Mouse (Mus musculus) retina, postnatal 7 days (tissue): ENCODE results near the gene Ccdc86.
A peak's percentile ranks its signal among the peaks of the same experiment; 100 is the strongest.

Source experiments
- DNase-seq: peaks from one replicate; pipeline ENCODE4 v3.0.0-alpha.2; 2012; ENCODE audit warnings: low read depth, low spot score

The Ccdc86 gene

GRCm38 (mm10) chr19:10949112-10949511 lies at the start of gene Ccdc86:
Gene Ccdc86, minus strand, starts transcription at chr19:10949266.
- peak; percentile 97 for DNase-seq

DNA sequence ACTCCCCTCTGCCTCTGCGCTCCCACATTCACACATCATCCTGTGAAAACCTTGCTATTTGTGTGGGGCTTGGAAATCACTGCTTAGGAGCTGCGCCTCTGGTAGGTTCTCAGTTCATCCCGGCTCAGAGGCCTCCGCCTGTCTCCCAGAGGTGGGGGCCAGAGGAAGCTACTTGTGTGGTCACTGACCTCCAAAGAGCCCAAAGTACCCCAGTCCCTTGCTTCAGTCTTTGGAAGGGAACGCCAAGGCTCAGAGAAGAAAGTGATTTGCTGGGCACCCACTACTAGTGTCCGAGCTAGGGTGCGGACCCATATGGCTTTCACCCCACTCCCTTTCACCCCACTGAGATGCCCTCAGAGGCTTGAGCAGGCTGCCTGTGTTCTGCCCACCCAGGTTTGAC lies 44.1 kb upstream of the Ccdc86 start, which contains the start of gene Ms4a15:
TSS of gene Ms4a15 (minus strand) at position 101 of the 400 bp plus-strand sequence.
- DNase-seq: no peak

DNA sequence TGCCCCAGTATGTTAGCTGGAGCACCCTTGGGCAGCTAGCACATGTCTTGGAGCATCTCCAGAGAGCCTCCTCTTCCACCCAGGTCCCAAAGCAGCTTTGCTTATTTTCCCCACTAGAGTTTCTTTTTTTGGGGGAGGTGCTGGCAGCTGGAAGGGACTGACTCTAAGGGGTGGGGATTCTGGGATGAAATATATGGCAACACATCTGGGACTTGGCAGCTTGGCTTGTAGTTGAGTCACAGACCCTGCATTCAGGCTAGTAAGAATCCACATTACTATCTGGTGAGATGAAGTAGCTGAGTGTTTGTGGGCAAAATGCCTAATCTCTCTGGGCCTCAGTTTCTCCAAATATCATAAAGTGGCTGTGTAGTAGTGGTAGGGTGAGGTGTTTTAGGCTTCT lies 42.8 kb upstream of the Ccdc86 start:
- DNase-seq: no peak

DNA sequence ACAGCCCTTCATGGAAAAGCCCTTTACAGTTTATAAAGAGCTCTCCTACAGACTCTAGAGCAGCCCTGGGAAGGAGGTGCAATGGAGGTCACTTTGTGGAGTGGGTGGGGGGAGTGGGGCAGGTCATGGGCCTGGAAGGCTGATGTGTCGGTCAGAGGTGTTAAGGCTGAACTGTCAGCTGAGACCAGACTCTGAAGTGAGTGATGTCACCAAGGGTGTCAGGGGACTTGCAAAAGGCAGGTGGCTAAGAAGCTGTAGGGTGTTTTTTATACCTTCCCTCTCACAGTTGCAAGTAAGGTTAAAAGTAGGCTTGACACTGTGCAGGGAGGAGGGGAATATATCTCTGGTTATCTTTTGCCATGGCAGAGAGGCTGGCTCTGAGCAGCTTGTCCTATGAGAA lies 41.7 kb upstream of the Ccdc86 start:
- DNase-seq: no peak

GRCm38 (mm10) chr19:10988563-10988962 lies 39.5 kb upstream of the Ccdc86 start:
- DNase-seq: no peak

DNA sequence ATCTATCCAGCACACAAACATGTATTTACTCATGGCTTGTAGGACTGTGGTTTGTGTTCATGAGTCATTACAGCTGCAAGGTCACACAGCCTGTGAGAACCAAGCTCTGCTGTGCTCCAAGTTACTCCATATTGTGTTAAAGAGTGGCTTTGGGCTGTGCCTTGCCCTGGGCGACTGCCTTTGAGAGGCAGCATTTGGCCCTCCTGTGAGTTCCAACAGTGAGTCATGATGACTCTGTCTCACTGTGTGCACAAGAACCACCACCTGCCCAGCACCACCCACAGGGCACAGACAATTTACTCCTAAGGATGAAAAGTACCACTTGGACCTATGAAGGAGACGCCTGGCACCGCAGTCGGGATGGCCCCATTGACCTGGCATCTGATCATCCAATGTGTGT lies 36.8 kb upstream of the Ccdc86 start:
- DNase-seq: no peak

GRCm38 (mm10) chr19:10984551-10984950 lies 35.5 kb upstream of the Ccdc86 start:
- DNase-seq: no peak

DNA sequence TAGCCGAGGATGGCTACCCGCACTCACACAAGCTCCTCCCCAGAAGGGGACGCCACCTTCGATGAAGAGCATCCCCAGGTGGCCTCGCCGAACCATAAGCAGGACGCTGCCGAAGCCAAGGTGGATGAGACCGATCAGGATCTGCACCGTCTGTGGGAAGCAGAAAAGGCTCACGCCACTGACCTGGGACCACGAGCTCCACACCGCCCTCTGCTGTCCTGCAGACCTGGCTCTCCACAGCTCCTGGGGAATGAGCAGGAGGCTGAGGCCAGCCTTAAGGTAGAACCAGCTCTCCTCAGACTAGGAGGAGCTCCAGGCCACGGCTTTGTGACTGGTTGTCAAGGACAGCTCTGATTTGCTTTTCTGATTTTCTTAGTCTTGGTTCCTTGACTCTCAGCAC lies 34.1 kb upstream of the Ccdc86 start:
- DNase-seq: peak; percentile 17

- no peak for DNase-seq
Observed at GRCm38 (mm10) chr19:10980210-10980609, 31.1 kb upstream of the Ccdc86 start.

DNA sequence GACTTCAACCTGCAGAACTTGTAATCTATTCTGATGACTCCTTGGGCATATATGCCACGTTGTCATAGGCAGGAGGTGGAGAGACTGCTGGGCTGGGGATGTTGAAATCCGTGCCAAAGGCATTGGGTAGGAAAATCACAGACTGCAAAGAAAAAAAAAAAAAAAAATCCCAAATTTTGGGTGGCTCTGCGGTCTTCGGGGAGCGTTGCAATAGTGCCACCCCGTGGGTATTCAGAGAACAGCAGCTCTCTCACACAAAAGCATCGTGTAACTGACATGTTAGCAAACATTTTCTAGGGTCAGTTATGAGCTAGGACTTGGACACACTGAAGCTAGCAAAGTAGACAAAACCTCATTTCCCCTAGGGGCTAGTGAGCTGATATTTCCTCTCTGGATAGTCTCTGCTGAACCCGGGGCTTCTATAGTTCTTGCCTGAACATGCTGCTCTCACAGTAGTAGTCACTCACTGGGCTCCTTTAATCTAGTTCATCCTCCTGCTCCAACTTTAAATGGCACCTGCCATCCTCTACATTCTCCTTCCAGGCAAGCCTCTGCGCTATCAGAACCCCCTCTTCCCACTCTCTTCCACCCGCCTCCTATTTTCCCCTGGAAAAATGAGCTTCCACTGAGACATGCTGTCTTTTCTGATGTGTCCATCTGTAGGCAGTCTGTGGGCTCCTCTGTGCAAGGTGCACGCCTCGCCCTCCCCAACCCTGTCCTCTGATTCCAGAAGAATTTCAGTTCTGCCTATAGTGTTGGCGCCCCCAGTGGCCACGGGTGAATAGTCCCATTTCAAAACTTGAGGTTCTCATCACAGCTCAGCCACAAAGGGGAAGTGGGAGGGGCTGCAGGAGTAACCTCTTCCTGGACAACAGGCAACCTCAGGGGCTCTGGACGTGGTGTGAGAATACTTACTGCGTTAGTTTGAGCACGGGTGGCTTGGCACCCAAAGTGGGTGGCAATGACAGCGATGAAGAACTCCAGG lies 30.4 kb upstream of the Ccdc86 start:
- peak; percentile 38 for DNase-seq

DNA sequence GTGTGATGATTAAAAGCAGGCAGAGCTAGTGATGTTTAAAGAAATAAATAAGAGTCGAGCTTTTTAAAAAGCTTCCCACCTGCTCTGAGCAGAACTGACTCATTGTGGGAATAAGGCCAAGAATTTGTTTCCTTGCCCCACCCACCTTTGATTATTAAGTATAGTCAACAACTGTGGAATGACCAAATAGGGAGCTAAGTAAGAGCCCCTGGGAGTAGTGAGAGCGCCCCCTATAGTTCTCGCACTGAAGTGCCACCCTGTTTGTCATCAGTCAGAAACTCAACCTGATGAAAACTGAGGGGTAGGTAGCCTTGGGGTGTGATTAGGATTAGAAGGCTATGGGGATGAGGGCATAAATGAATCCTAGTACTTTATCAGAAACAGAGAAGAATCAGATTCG lies 27.3 kb upstream of the Ccdc86 start:
- DNase-seq: no peak

- no peak for DNase-seq
Observed at GRCm38 (mm10) chr19:10975187-10975586, 26.1 kb upstream of the Ccdc86 start.

GRCm38 (mm10) chr19:10974238-10974865 lies 25.3 kb upstream of the Ccdc86 start, which contains the start of gene Ms4a10:
Gene Ms4a10, minus strand, starts transcription at chr19:10974670.
- DNase-seq: no peak

DNA sequence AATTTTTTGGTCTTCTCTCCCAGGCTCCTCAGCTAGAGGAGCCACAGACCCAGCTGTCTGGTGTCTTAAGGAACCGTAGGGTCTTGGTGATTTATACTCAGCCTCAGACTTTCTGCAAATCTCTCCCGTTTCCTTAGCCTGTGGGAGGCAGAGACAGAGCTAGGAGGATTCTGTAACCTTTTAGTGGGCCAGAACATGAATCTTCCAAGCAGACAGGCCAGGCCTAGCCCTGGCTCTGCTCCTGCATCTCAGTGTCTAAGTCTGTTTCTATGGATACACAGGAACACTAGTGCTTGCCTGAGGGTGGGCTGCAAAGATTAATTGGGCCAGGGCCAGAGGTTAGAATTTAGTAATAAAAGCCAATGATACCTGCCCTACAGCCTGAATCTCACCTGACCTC lies 24.1 kb upstream of the Ccdc86 start:
- DNase-seq: no peak

DNA sequence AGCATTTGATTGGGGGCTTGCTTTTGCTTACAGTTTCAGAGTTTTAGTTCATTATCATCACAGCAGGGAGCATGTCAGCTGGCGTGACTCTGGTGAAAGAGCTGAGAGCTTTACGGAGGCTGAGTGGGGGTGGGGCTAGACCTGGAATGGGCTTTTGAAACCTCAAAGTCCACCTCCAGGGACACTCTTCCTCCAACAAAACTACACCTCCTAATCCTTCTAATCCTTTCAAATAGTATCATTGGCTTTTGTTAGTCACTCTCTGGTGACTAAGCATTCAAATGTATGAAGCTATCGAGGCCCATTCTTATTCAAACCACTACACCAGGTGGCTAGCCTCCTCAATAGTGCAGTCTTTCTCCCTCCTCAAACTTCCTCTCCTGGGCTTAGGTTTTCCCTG lies 23.6 kb upstream of the Ccdc86 start:
- DNase-seq: no peak

GRCm38 (mm10) chr19:10970457-10970856 lies 21.4 kb upstream of the Ccdc86 start:
- DNase-seq: no peak

DNA sequence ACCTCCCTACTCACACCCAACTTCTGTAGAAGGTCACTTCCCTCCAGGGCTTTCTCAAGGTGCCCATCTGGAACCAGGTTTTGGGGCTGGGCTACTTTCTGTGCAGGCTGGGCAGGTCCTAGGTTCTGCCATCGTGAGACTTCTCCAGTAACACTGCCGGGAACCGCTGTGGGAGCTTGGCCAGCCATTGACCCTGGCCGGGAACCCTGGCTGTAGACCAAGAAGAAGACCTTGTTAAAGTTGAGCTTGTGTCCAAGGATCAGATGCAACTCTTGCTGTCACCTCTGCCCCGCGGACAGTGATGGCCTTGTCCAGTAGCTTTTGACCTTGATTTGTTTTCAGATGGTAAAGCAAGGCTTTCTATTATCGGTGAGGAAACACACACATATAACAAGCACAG lies 19.5 kb upstream of the Ccdc86 start:
- DNase-seq: no peak

DNA sequence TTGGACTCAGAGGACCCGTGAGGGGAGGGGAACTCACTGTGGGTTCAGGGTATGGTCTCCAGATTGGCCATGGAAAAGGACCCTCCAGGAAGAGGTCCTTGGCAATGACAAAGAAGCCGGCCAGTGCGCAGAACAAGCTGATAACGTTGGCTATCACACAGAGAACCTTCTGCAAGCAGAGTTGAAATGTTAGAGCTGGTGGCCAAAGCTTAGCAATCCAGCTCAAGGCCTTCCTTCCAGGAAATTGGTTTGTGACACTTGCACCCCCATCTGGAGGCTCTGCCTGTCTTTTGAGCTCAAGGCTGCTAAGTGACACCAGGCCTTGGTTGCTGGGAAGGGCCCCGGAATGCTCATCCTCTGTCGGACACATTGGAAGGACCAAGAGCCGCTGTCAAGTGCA lies 16.7 kb upstream of the Ccdc86 start:
- no peak for DNase-seq

- no peak for DNase-seq
Observed at GRCm38 (mm10) chr19:10959978-10960346, 10.9 kb upstream of the Ccdc86 start.

GRCm38 (mm10) chr19:10959085-10959977 lies 10.3 kb upstream of the Ccdc86 start:
- peak; percentile 73 for DNase-seq

GRCm38 (mm10) chr19:10952021-10952939 lies 3.2 kb upstream of the Ccdc86 start:
- DNase-seq: peak; percentile 81
